Mouse (Mus musculus) right cerebral cortex, adult 2 months (tissue): ENCODE measurements around the gene Olfr811.

ENCODE experiments used
- DNase-seq, 2 experiments: peaks; one replicate each; pipeline ENCODE4 v3.0.0; 2021 to 2022; ENCODE audit warnings: low spot score in 2 of 2

Gene Olfr811

GRCm38 (mm10) chr10:129804296-129804695 is at the start of gene Olfr811:
Olfr811 (minus strand) TSS chr10:129804396.
- DNase-seq: no peak

GRCm38 (mm10) chr10:129847343-129847742 is 43.1 kb upstream of the Olfr811 start:
- DNase-seq: no peak

- no peak for DNase-seq
Measured at GRCm38 (mm10) chr10:129845994-129846393, 41.8 kb upstream of the Olfr811 start, which contains the start of gene Olfr812. Olfr812 (minus strand) TSS chr10:129846094.

DNA sequence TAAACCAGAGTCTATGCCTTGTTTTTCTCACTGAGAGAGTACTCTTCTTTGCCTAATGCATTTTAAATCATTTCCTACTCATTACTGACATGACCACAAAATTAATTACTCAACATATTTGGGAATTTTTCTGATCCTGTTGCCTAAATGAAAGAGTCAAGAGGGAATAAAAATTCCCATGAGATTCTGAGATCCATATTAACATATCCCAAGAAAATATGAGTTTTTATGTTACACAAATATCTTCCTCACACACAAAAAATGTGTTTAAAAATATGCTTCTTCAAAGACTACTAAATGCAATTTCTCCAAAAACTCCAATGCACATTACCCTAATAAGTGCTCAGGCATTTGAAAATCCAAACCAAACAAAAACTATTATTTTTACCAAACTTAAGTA is 9.4 kb downstream of the Olfr811 start, which contains the start of gene Olfr810:
Gene Olfr810, minus strand, starts transcription at position 101 of the 400 bp plus-strand sequence.
- no peak for DNase-seq

- DNase-seq: no peak
Measured at GRCm38 (mm10) chr10:129778123-129778522, 26.1 kb downstream of the Olfr811 start.

DNA sequence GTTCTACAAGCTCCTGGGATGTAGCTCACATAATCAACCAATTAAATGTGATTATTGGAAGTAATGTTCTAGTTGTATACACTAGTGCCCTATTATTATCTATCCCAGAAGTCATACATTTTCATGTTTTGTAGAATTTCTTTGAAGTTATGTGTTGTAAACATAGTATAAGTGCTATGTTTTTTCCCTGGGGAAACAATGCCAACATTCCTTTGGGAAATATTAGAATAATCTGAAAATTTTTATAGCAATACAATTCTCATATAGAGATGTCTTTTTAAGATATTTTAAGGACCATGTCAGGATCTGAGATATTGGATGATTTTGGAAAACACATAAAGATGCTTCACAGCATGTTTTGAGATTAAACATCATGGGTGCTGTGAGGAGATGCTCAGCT is 29.9 kb downstream of the Olfr811 start, which contains the start of gene Olfr809:
Gene Olfr809, plus strand, starts transcription at position 301 of the 400 bp plus-strand sequence.
- no peak for DNase-seq

- DNase-seq: no peak
Measured at GRCm38 (mm10) chr10:129765182-129765581, 39.0 kb downstream of the Olfr811 start, which contains the start of gene Olfr808. Olfr808 (plus strand) TSS chr10:129765482.

- no peak for DNase-seq
Measured at GRCm38 (mm10) chr10:129757693-129758092, 46.5 kb downstream of the Olfr811 start, which contains the start of gene Olfr807. Olfr807 (minus strand) TSS chr10:129757793.
